Mouse (Mus musculus) small intestine, adult 2 months (tissue): Measurements from ENCODE around the gene Gmppa. TPM values are rescaled to one million over a fixed set of nuclear protein-coding genes. Genes with fewer than 3 reads are reported as not detected.

Experiments used
- H3K27ac ChIP-seq: fragments of 200-500 bp; 2 replicates; pipeline ENCODE4 v1.5.1; 2012; ENCODE audit warnings: low read depth, low read length, control low read depth, inconsistent platforms; ENCODE audit not compliant: insufficient read depth
- H3K27me3 ChIP-seq: fragments of 200-500 bp; 2 replicates; pipeline ENCODE4 v1.6.1; 2012; ENCODE audit warnings: mild to moderate bottlenecking, moderate library complexity, low read length, inconsistent platforms; ENCODE audit not compliant: control insufficient read depth, insufficient read depth
- H3K36me3 ChIP-seq: fragments of 200-500 bp; 2 replicates; pipeline ENCODE4 v1.6.1; 2012; ENCODE audit warnings: mild to moderate bottlenecking, low read length, control low read depth, inconsistent platforms; ENCODE audit not compliant: control insufficient read depth, insufficient read depth
- H3K4me1 ChIP-seq: fragments of 200-500 bp; 2 replicates; pipeline ENCODE4 v1.6.1; 2012; ENCODE audit warnings: low read length, inconsistent platforms, mixed read lengths; ENCODE audit not compliant: control insufficient read depth, insufficient read depth, insufficient read length
- H3K4me3 ChIP-seq: fragments of 200-500 bp; 2 replicates; pipeline ENCODE4 v1.5.1; 2012; ENCODE audit warnings: low read depth, mild to moderate bottlenecking, control low read depth, inconsistent platforms, low read length, moderate library complexity
- CTCF ChIP-seq: fragments of 200-500 bp; IDR thresholded peaks from 2 replicates; pipeline ENCODE4 v1.5.1; 2012; ENCODE audit warnings: low read depth, mild to moderate bottlenecking, control low read depth, inconsistent platforms, low read length, moderate library complexity, mixed read lengths; ENCODE audit not compliant: insufficient replicate concordance, insufficient read length; ENCODE audit errors: extremely low read depth
- POLR2A ChIP-seq: fragments of 200-500 bp; IDR thresholded peaks from 2 replicates; pipeline ENCODE4 v1.6.1; 2012; ENCODE audit warnings: low read depth, mild to moderate bottlenecking, control low read depth, inconsistent platforms, low read length, moderate library complexity
- WGBS: fragments of 180-500 bp; shearing (Covaris S2); methylation state at CpG from one replicate; pipeline ENCODE4 v1.1.7; 2018; 5-methylcytosine and 5-hydroxymethylcytosine counted together
- polyA plus RNA-seq: library from polyadenylated mRNA; depleted of rRNA; stranded (reverse); fragments of >200 nt; gene quantifications from 2 replicates; pipeline ENCODE4 v1.2.3, GENCODE M21; 2012

Gmppa gene
- polyA plus RNA-seq, 1 experiment, result 187 TPM

DNA sequence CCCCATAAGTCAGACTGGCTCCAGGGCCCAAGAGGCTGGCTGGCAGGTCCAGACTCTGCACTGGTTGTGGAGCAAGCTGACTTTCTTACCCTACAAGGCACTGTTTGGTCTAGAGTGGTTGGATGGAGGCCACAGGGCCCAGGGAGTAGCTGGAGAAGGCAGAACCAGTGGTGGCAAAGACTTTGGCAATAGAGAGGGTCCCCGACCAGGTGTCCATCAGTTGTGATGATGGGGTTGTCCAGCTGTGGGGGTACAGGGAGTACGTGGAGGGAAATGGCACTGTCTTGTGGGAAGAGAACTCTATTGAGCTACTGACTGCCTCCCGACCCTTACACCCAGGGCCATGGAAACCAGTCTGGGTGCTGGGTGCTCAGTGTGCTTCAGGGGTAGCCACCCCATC lies 41.9 kb upstream of the Gmppa start:
- Histone ChIP-seq H3K4me1 (no peaks in the 10 kb centered on the region), H3K27me3 (peaks cover under 1% of the 10 kb centered on the region; the same call in 1 of the 2 replicates), H3K36me3 (no peaks in the 10 kb centered on the region), H3K4me3 (no peak overlapping the region), H3K27ac (peak overlapping the region; percentile 35)
- TF ChIP-seq CTCF (no peak), POLR2A (no peak)
- WGBS, result 82% methylated on average over 3 of the region's 3 CpGs

DNA sequence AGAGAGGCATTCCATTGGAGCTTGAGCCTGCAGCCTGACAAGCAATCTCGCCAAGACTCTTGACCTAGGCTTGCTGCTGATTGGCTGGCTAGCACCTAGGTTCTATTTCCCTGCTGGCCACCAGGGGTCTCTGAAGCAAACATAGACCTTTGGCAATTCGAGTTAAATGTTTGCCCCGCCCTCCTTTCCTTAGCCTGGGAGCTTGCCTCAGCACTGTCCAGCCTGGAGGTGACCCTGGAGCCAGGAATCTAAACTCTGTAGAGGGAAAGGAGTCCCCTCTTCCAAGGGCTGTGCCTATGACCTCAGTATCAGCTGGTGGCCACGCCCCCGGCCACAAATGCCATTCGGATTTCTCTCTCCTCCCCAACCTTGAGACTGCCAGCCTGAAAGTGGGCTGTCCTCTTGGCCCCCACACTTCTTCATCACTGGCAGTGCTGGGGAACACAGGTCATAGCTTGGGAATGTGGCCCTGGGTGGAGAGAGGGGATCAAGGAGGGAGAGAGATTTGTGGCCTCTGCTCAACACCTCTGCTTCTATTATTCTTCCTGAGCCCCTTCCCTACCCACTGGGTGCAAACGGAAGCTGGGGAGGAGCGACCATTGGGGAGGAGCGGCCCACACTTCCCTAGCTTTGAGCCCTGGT lies 36.8 kb upstream of the Gmppa start:
- WGBS, result 21% methylated on average over 9 of the region's 9 CpGs
- H3K27ac ChIP-seq, result peak overlapping the region; percentile 34

DNA sequence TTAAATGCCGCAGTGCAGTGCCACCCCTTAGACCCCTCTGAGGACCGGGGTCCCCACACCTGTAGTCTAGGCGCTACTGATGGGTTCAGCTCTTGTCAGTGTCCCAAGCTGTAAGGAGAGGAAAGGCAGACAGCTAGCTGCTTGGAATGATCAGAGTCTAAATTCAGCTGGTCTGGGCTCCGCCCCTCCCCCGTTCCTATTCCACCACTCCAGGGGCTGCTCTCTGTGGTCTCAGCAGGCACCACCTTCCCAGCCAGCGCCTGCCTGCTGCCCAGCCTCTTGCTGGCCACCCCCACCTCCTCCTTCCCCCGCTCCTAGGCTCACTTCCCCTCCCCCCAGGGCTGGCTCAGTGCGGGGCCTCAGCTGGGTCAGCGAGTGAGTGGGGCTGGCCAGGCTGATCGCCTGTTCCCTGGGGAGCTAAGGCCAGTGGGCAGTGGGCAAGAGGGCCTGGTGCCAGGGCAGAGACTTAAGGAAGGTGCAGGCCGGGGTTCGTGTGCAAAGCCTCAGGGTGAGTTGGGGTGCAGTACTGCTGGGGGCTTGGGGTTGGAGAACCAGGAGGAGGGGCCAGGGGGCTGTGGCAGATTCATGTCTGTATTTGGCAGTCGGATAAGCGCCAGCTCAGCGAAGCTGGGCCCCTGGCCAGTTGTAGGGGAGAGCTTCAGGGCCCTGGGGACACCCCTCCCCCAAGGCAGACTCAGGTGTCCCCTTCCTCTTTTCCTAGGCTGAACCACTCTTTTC lies 35.8 kb upstream of the Gmppa start:
- TF ChIP-seq POLR2A (no peak), CTCF (no peak)
- peak overlapping the region; percentile 34 for H3K27ac ChIP-seq
- no peaks in the 10 kb centered on the region for H3K36me3 ChIP-seq
- H3K27me3 ChIP-seq, result no peaks in the 10 kb centered on the region
- WGBS, result 34% methylated on average over 15 of the region's 15 CpGs
- peak overlapping the region; percentile 28; the same call in 1 of the 2 replicates for H3K4me3 ChIP-seq
- H3K4me1 ChIP-seq, result no peaks in the 10 kb centered on the region

More for the DNA sequence above, 36.8 kb upstream of the Gmppa start:
- Histone ChIP-seq H3K4me1 (no peaks in the 10 kb centered on the region), H3K27me3 (no peaks in the 10 kb centered on the region), H3K36me3 (no peaks in the 10 kb centered on the region), H3K4me3 (no peak overlapping the region)
- TF ChIP-seq POLR2A, result no peak
- peak; percentile 66; the same call in 1 of the 2 replicates for TF ChIP-seq CTCF

DNA sequence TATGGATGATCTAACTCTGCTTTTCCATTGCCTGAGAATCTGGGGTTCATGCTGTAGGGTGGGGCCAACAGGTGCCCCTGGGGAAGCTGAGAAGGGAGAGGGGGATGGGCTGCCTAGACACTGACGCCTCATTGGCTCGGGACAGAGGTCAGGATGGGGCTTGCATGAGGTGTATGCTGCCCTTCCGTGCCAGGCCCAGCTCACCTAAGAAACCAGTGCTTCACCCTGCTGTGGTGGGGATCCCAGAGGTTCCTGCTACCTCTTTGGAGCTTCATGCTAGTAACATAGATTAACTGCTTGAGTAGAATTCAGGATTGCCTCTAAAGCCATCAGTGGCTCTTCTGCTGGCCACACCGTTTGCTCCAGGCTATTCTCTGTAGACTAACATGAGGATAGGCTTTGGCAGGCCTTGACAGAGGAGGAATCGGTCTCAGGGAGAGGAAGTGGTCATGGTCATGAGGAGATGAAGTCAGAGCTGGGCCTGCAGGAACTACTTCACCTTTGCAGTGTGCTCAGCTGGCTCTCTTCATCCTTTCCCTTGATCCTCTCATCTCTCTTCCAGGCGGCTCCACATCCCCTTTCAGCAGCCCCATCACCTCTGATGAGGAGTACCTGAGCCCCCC lies 35.1 kb upstream of the Gmppa start:
- 43% methylated on average over 6 of the region's 6 CpGs for WGBS
- no peak for TF ChIP-seq POLR2A
- TF ChIP-seq CTCF, result no peak

GRCm38 (mm10) chr1:75405547-75405946 lies 30.2 kb upstream of the Gmppa start:
- Histone ChIP-seq H3K27me3 (no peaks in the 10 kb centered on the region), H3K36me3 (no peaks in the 10 kb centered on the region), H3K27ac (no peak overlapping the region), H3K4me1 (no peaks in the 10 kb centered on the region), H3K4me3 (no peak overlapping the region)
- TF ChIP-seq CTCF (no peak), POLR2A (no peak)
- WGBS, result 77% methylated on average over 3 of the region's 3 CpGs

More for the DNA sequence above, 35.1 kb upstream of the Gmppa start:
- no peaks in the 10 kb centered on the region for H3K4me1 ChIP-seq
- no peak overlapping the region for H3K4me3 ChIP-seq
- H3K36me3 ChIP-seq, result no peaks in the 10 kb centered on the region
- no peaks in the 10 kb centered on the region for H3K27me3 ChIP-seq
- peak overlapping the region; percentile 7; the same call in 1 of the 2 replicates for H3K27ac ChIP-seq

GRCm38 (mm10) chr1:75406173-75406572 lies 29.6 kb upstream of the Gmppa start:
- TF ChIP-seq POLR2A, result no peak
- TF ChIP-seq CTCF, result no peak
- 89% methylated on average over 15 of the region's 15 CpGs for WGBS
- no peak overlapping the region for H3K4me3 ChIP-seq

GRCm38 (mm10) chr1:75407056-75407455 lies 28.7 kb upstream of the Gmppa start:
- Histone ChIP-seq H3K4me1 (no peaks in the 10 kb centered on the region), H3K27ac (no peak overlapping the region), H3K27me3 (no peaks in the 10 kb centered on the region), H3K4me3 (no peak overlapping the region), H3K36me3 (no peaks in the 10 kb centered on the region)
- TF ChIP-seq POLR2A (no peak), CTCF (no peak)
- 89% methylated on average over 9 of the region's 9 CpGs for WGBS

More at GRCm38 (mm10) chr1:75406173-75406572, 29.6 kb upstream of the Gmppa start:
- H3K27ac ChIP-seq, result no peak overlapping the region
- H3K4me1 ChIP-seq, result no peaks in the 10 kb centered on the region
- H3K36me3 ChIP-seq, result no peaks in the 10 kb centered on the region
- no peaks in the 10 kb centered on the region for H3K27me3 ChIP-seq
